Mouse (Mus musculus) large intestine, adult 2 months (tissue): Measurements from ENCODE around the gene H2-Q10. TPM values are rescaled to one million over a fixed set of nuclear protein-coding genes. Genes with fewer than 3 reads are reported as not detected.
"Not testable (repeated sequence)": the region's sequence is repeated elsewhere in the genome, so short reads cannot be mapped to it uniquely, and the experiment has no call there.

Experiments
- DNase-seq: peaks from one replicate; pipeline ENCODE4 v3.0.0-alpha.2; 2012; ENCODE audit warnings: low read depth, low spot score
- WGBS: fragments of 180-500 bp; shearing (Covaris S2); methylation state at CpG from one replicate; pipeline ENCODE4 v1.1.7; 2018; 5-methylcytosine and 5-hydroxymethylcytosine counted together
- polyA plus RNA-seq: library from polyadenylated mRNA; depleted of rRNA; stranded (reverse); fragments of >200 nt; gene quantifications from 2 replicates; pipeline ENCODE4 v1.2.3, GENCODE M21; 2012

The H2-Q10 gene
- polyA plus RNA-seq, 1 experiment, result 7.5 TPM

- DNase-seq, result not testable (repeated sequence)
- WGBS, result 91% methylated on average over 2 of the region's 2 CpGs
Observed at GRCm38 (mm10) chr17:35442376-35442775, 27.5 kb upstream of the H2-Q10 start.

- WGBS, result 81% methylated on average over 2 of the region's 2 CpGs
- DNase-seq, result not testable (repeated sequence)
Observed at GRCm38 (mm10) chr17:35444510-35444909, 25.4 kb upstream of the H2-Q10 start.

- DNase-seq, result not testable (repeated sequence)
- WGBS, result no CpG with 5 or more reads among the region's 1 CpGs
Observed at GRCm38 (mm10) chr17:35458247-35458646, 11.6 kb upstream of the H2-Q10 start.

- WGBS, result 62% methylated on average over 3 of the region's 9 CpGs
- not testable (repeated sequence) for DNase-seq
Observed at GRCm38 (mm10) chr17:35460513-35461341, 9.2 kb upstream of the H2-Q10 start.

- 22% methylated on average over 8 of the region's 8 CpGs for WGBS
Observed at GRCm38 (mm10) chr17:35465651-35466050, 4.2 kb upstream of the H2-Q10 start.

GRCm38 (mm10) chr17:35468936-35469335 is 953 bp upstream of the H2-Q10 start:
- DNase-seq, result not testable (repeated sequence)
- WGBS, result 65% methylated on average over 3 of the region's 3 CpGs

More at GRCm38 (mm10) chr17:35465651-35466050, 4.2 kb upstream of the H2-Q10 start:
- not testable (repeated sequence) for DNase-seq

- peak; percentile 28 for DNase-seq
- 1% methylated on average over 9 of the region's 9 CpGs for WGBS
Observed at GRCm38 (mm10) chr17:35484066-35484465, 14.2 kb downstream of the H2-Q10 start.

GRCm38 (mm10) chr17:35485702-35486101 is 15.8 kb downstream of the H2-Q10 start:
- DNase-seq, result no peak
- WGBS, result 23% methylated on average over 4 of the region's 4 CpGs

- 64% methylated on average over 10 of the region's 10 CpGs for WGBS
- DNase-seq, result no peak
Observed at GRCm38 (mm10) chr17:35486726-35487125, 16.8 kb downstream of the H2-Q10 start.

GRCm38 (mm10) chr17:35488041-35488440 is 18.2 kb downstream of the H2-Q10 start:
- no peak for DNase-seq
- 93% methylated on average over 2 of the region's 2 CpGs for WGBS

GRCm38 (mm10) chr17:35490320-35490719 is 20.4 kb downstream of the H2-Q10 start:
- no peak for DNase-seq
- WGBS, result 77% methylated on average over 5 of the region's 5 CpGs

GRCm38 (mm10) chr17:35497124-35497523 is 27.2 kb downstream of the H2-Q10 start:
- no peak for DNase-seq
- WGBS, result 97% methylated on average over 7 of the region's 7 CpGs

GRCm38 (mm10) chr17:35502226-35502625 is 32.3 kb downstream of the H2-Q10 start:
- WGBS, result 45% methylated on average over 6 of the region's 6 CpGs
- DNase-seq, result no peak

GRCm38 (mm10) chr17:35502762-35503161 is 32.9 kb downstream of the H2-Q10 start:
- WGBS, result 49% methylated on average over 5 of the region's 5 CpGs
- no peak for DNase-seq

- 56% methylated on average over 5 of the region's 5 CpGs for WGBS
- DNase-seq, result no peak
Observed at GRCm38 (mm10) chr17:35503849-35504248, 34.0 kb downstream of the H2-Q10 start.

GRCm38 (mm10) chr17:35504628-35505481 is 35.0 kb downstream of the H2-Q10 start:
- no peak for DNase-seq
- WGBS, result 67% methylated on average over 8 of the region's 8 CpGs

- 78% methylated on average over 13 of the region's 13 CpGs for WGBS
- DNase-seq, result no peak
Observed at GRCm38 (mm10) chr17:35505776-35506175, 35.9 kb downstream of the H2-Q10 start, which contains the start of gene Pou5f1. Gene Pou5f1 (plus strand): TSS chr17:35506018.

GRCm38 (mm10) chr17:35506881-35507280 is 37.0 kb downstream of the H2-Q10 start:
- WGBS, result 37% methylated on average over 10 of the region's 10 CpGs
- DNase-seq, result no peak

GRCm38 (mm10) chr17:35507556-35508260 is 37.8 kb downstream of the H2-Q10 start:
- DNase-seq, result no peak
- 51% methylated on average over 13 of the region's 13 CpGs for whole genome bisulfite sequencing

- 68% methylated on average over 5 of the region's 5 CpGs for WGBS
- not testable (repeated sequence) for DNase-seq
Observed at GRCm38 (mm10) chr17:35508279-35508678, 38.4 kb downstream of the H2-Q10 start.
